In the genomic region with DNA sequence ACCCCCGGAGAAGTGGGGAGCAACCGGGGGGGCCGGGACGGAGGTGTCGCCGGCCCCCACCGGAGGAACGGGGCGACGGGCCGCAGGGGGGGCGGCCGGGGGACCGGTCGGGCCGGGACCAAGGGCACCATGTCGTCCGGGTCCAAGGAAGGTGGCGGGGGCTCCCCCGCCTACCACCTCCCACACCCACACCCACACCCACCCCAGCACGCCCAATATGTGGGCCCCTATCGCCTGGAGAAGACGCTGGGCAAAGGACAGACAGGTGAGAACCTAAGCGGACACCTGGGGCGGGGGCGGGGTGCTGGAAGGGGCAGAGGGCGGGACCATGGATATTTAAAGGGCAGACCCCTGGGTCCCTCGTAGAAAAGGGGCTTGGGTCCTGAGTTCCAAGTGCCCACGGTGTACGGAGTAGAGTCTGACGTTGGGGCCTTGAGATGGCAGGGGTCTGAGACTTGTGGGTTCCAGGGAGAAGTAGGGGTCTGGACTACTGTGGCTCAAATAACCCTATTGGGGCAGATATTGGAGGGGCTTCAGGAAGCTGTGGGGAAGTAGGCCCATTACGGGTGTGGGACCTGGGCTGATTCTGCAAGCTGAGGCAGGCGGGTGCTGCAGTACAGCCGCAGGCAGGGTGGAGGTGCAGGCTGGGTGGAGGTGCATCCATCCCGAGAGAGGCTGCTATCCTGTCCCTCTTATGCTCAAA, we compare ENCODE assay signal across 9 mouse cellular contexts. TPM values are rescaled to one million over a fixed set of nuclear protein-coding genes. Genes with fewer than 3 reads are reported as not detected.
DNase-seq lines count a peak whose midpoint lies in the region; ATAC-seq and TF ChIP-seq lines count a peak whose summit lies in the region.
"Had no signal": no experiment of that assay in that cellular context is flagged by ENCODE, and none has a peak within 500 bp of the region (broad histone marks: within the 10 kb centered on the region; RNA-seq: fewer than 3 reads in every experiment).

No protein-coding gene starts in this region.

- no peaks in the 10 kb centered on the region for H3K4me1 ChIP-seq in kidney, embryonic 14.5 days (ENCODE audit: control insufficient read depth, insufficient read depth, low read length)
- H3K4me1 ChIP-seq in forebrain, embryonic 12.5 days: peaks cover 14% of the 10 kb centered on the region
- peaks cover 13% of the 10 kb centered on the region for H3K4me1 ChIP-seq in limb, embryonic 13.5 days

- H3K36me3 ChIP-seq in kidney, embryonic 14.5 days (ENCODE audit: control insufficient read depth, insufficient read depth, low read length): peaks cover 29% of the 10 kb centered on the region
- peaks cover 37% of the 10 kb centered on the region for H3K36me3 ChIP-seq in forebrain, embryonic 12.5 days (replicated peaks)
- peaks cover 36% of the 10 kb centered on the region for H3K36me3 ChIP-seq in limb, embryonic 13.5 days
- H3K36me3 ChIP-seq: G1E had no signal

- no peaks in the 10 kb centered on the region for H3K27me3 ChIP-seq in kidney, embryonic 14.5 days (ENCODE audit: control insufficient read depth, insufficient read depth, low read length)
- no peaks in the 10 kb centered on the region for H3K27me3 ChIP-seq in forebrain, embryonic 12.5 days
- H3K27me3 ChIP-seq in limb, embryonic 13.5 days: no peaks in the 10 kb centered on the region

- TF ChIP-seq POLR2A in brain, embryonic 14.5 days (IDR thresholded peaks at IDR 0.05; ENCODE audit: borderline replicate concordance, extremely low read depth, insufficient read depth, insufficient read length, poor library complexity, severe bottlenecking): no peak

- peak overlapping the region; percentile 100 for H3K9ac ChIP-seq in kidney, embryonic 14.5 days (ENCODE audit: low read depth, low read length)
- H3K9ac ChIP-seq in forebrain, embryonic 12.5 days: peak overlapping the region; percentile 100
- peak overlapping the region; percentile 99 for H3K9ac ChIP-seq in limb, embryonic 13.5 days

- no peaks in the 10 kb centered on the region for H3K9me3 ChIP-seq in kidney, embryonic 14.5 days (ENCODE audit: control insufficient read depth, low read length)
- H3K9me3 ChIP-seq in forebrain, embryonic 12.5 days: no peaks in the 10 kb centered on the region
- no peaks in the 10 kb centered on the region for H3K9me3 ChIP-seq in limb, embryonic 13.5 days
- H3K9me3 ChIP-seq: G1E had no signal

- peak overlapping the region; percentile 88 for H3K4me3 ChIP-seq in kidney, embryonic 14.5 days (ENCODE audit: low read length)
- H3K4me3 ChIP-seq in forebrain, embryonic 12.5 days (replicated peaks): peak overlapping the region; percentile 100
- peak overlapping the region; percentile 89 for H3K4me3 ChIP-seq in limb, embryonic 13.5 days

- H3K27ac ChIP-seq in kidney, embryonic 14.5 days (ENCODE audit: low read depth, low read length): peak overlapping the region; percentile 86
- H3K27ac ChIP-seq in forebrain, embryonic 12.5 days: peak overlapping the region; percentile 97
- H3K27ac ChIP-seq in limb, embryonic 13.5 days: peak overlapping the region; percentile 93

- peak overlapping the region; percentile 94 for H3K4me2 ChIP-seq in kidney, embryonic 14.5 days (replicated peaks; ENCODE audit: low read depth, low read length)
- peak overlapping the region; percentile 77 for H3K4me2 ChIP-seq in forebrain, embryonic 12.5 days
- peak overlapping the region; percentile 76 for H3K4me2 ChIP-seq in limb, embryonic 13.5 days (replicated peaks)

- WGBS in kidney, embryonic 14.5 days: 4% methylated on average over 26 of the region's 35 CpGs
- WGBS in forebrain, embryonic 12.5 days: 6% methylated on average over 15 of the region's 35 CpGs
- 6% methylated on average over 28 of the region's 35 CpGs for WGBS in limb, embryonic 13.5 days

- peak; percentile 50 for ATAC-seq in kidney, embryonic 14.5 days (ENCODE audit: low FRiP score, low TSS enrichment)
- ATAC-seq in forebrain, embryonic 12.5 days (ENCODE audit: low FRiP score): peak; percentile 71
- peak; percentile 51 for ATAC-seq in limb, embryonic 13.5 days (ENCODE audit: low FRiP score, low read depth)

- no peak for TF ChIP-seq CTCF in brain, embryonic 14.5 days (IDR thresholded peaks at IDR 0.05; ENCODE audit: borderline replicate concordance, extremely low read depth, insufficient read depth, insufficient read length)

- no peak for DNase-seq in kidney, postnatal 36 days
- peak; percentile 47 for DNase-seq in brain, embryonic 14.5 days (ENCODE audit: low read depth)
- peak; percentile 31 to 43 for DNase-seq in right cerebral cortex, adult 2 months (ENCODE audit: low spot score in 2 of 2)
- DNase-seq in adrenal gland, adult 2 months: no peak
- DNase-seq in ovary, postnatal 36 days (ENCODE audit: low spot score): no peak

RNA-seq across cellular contexts. Expression of gene Brsk1, which starts 0.7 kb away (rescaled TPM):
- polyA plus RNA-seq in kidney, embryonic 14.5 days (2014; fragmentation: Nextera tagmentation; extraction: Ambion mirVana): 1.9 and 3.0 TPM in 2 replicates
- polyA plus RNA-seq in brain, embryonic 14.5 days (2012; rRNA removed): 137 and 161 TPM in 2 replicates
- 3.6 and 3.8 TPM in 2 replicates for polyA plus RNA-seq in forebrain, embryonic 12.5 days (2016; fragmentation: Nextera tagmentation; extraction: Ambion mirVana)
- polyA plus RNA-seq in limb, embryonic 13.5 days (2015; fragmentation: Nextera tagmentation; extraction: Ambion mirVana): 2.2 and 2.3 TPM in 2 replicates
- total RNA-seq in adrenal gland, adult 2 months (2021): 1 to 10 TPM; 3.1 to 6.5 TPM
- 8.3 and 9.8 TPM in 2 replicates for polyA plus RNA-seq in adrenal gland, adult 2 months (2012; rRNA removed)
- polyA plus RNA-seq: G1E had no signal

RNA-seq across cellular contexts. Expression of gene Hspbp1, which starts 6.2 kb away (rescaled TPM):
- polyA plus RNA-seq in kidney, embryonic 14.5 days (2014; fragmentation: Nextera tagmentation; extraction: Ambion mirVana): 113 and 140 TPM in 2 replicates
- 93.3 and 97.3 TPM in 2 replicates for polyA plus RNA-seq in brain, embryonic 14.5 days (2012; rRNA removed)
- polyA plus RNA-seq in forebrain, embryonic 12.5 days (2016; fragmentation: Nextera tagmentation; extraction: Ambion mirVana): 112 and 114 TPM in 2 replicates
- polyA plus RNA-seq in limb, embryonic 13.5 days (2015; fragmentation: Nextera tagmentation; extraction: Ambion mirVana): 93.6 and 95.4 TPM in 2 replicates
- 10 to 100 TPM; 38.2 to 50.8 TPM for total RNA-seq in adrenal gland, adult 2 months (2021)
- polyA plus RNA-seq in adrenal gland, adult 2 months (2012; rRNA removed): 65.6 and 73.2 TPM in 2 replicates

RNA-seq across cellular contexts. Expression of gene Ppp6r1, which starts 32.3 kb away (rescaled TPM):
- 8.3 and 10.2 TPM in 2 replicates for polyA plus RNA-seq in kidney, embryonic 14.5 days (2014; fragmentation: Nextera tagmentation; extraction: Ambion mirVana)
- 115 and 130 TPM in 2 replicates for polyA plus RNA-seq in brain, embryonic 14.5 days (2012; rRNA removed)
- 15.4 and 25.3 TPM in 2 replicates for polyA plus RNA-seq in forebrain, embryonic 12.5 days (2016; fragmentation: Nextera tagmentation; extraction: Ambion mirVana)
- 9.0 and 9.9 TPM in 2 replicates for polyA plus RNA-seq in limb, embryonic 13.5 days (2015; fragmentation: Nextera tagmentation; extraction: Ambion mirVana)
- 10 to 100 TPM; 81.8 to 92.3 TPM for total RNA-seq in adrenal gland, adult 2 months (2021)
- polyA plus RNA-seq in adrenal gland, adult 2 months (2012; rRNA removed): 114 and 134 TPM in 2 replicates

RNA-seq across cellular contexts. Expression of gene Tmem150b, which starts 33.9 kb away (rescaled TPM):
- 0.14 TPM in 1 of 2 replicates, not detected in the other for polyA plus RNA-seq in kidney, embryonic 14.5 days (2014; fragmentation: Nextera tagmentation; extraction: Ambion mirVana)
- 0.03 and 0.05 TPM in 2 replicates for polyA plus RNA-seq in brain, embryonic 14.5 days (2012; rRNA removed)
- polyA plus RNA-seq in forebrain, embryonic 12.5 days (2016; fragmentation: Nextera tagmentation; extraction: Ambion mirVana): 0.27 and 0.35 TPM in 2 replicates
- polyA plus RNA-seq in limb, embryonic 13.5 days (2015; fragmentation: Nextera tagmentation; extraction: Ambion mirVana): 0.13 TPM in 2 replicates
- under 1 TPM; 0.40 to 0.55 TPM for total RNA-seq in adrenal gland, adult 2 months (2021)
- 0.30 and 0.42 TPM in 2 replicates for polyA plus RNA-seq in adrenal gland, adult 2 months (2012; rRNA removed)

RNA-seq across cellular contexts. Expression of gene Kmt5c, which starts 48.8 kb away (rescaled TPM):
- 59.3 and 69.2 TPM in 2 replicates for polyA plus RNA-seq in kidney, embryonic 14.5 days (2014; fragmentation: Nextera tagmentation; extraction: Ambion mirVana)
- polyA plus RNA-seq in brain, embryonic 14.5 days (2012; rRNA removed): 197 and 214 TPM in 2 replicates
- 78.9 and 94.2 TPM in 2 replicates for polyA plus RNA-seq in forebrain, embryonic 12.5 days (2016; fragmentation: Nextera tagmentation; extraction: Ambion mirVana)
- 61.6 and 65.3 TPM in 2 replicates for polyA plus RNA-seq in limb, embryonic 13.5 days (2015; fragmentation: Nextera tagmentation; extraction: Ambion mirVana)
- total RNA-seq in adrenal gland, adult 2 months (2021): 10 to 100 TPM; 27.9 to 35.2 TPM
- 162 and 205 TPM in 2 replicates for polyA plus RNA-seq in adrenal gland, adult 2 months (2012; rRNA removed)

Comparison
In these comparisons a context has a peak if more than half of its experiments do, and no peak if none do; other contexts are left out.
1. DNase-seq: peak in brain, embryonic 14.5 days (single experiment) and right cerebral cortex, adult 2 months (2 of 2); none in kidney, postnatal 36 days (0 of 2), adrenal gland, adult 2 months (single experiment) and ovary, postnatal 36 days (single experiment).
2. RNA of gene Brsk1, which starts 0.7 kb away (polyA plus RNA-seq): 137 to 161 TPM in brain, embryonic 14.5 days; 8.3 to 9.8 TPM in adrenal gland, adult 2 months, 3.6 to 3.8 TPM in forebrain, embryonic 12.5 days, 1.9 to 3.0 TPM in kidney, embryonic 14.5 days and 2.2 to 2.3 TPM in limb, embryonic 13.5 days; every median in the first group is over 10 times any median in the second.
3. Peak in every context shown above with its lines, with median percentiles within 50 percentile points of each other: ATAC-seq, H3K27ac ChIP-seq, H3K4me2 ChIP-seq, H3K4me3 ChIP-seq and H3K9ac ChIP-seq.